Mouse (Mus musculus) ovary, postnatal 14 days (tissue): ENCODE measurements at regions not wholly inside any gene's neighbourhood (a gene's known extent, or its start where the extent isn't known, plus 50 kb on each side); places are given as distances from the start of the nearest gene placed in this dataset.

ENCODE experiments used
- DNase-seq: peaks from one replicate; pipeline ENCODE4 v3.0.0; 2022; ENCODE audit warnings: low spot score

DNA sequence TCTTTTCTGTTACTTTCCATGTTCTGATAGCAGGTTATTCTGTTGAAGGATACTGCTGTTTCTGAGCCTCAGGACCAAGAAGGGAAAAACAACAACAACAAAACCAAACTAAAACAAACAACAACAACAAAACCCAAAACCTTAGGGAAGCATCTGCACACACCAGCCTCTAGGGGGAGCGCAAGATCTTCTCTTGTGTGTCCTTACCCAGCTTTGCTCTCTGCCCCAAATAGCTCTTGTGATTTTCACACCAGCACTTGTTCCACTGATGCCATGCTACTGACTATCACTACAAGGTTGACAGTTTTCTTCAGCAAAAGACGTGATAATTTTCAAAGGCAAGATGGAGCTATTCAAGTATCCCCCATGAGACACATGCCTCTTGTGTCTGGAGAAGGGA is 59.8 kb upstream of the Nrg3 start:
- peak; percentile 2 for DNase-seq
